Mouse (Mus musculus): ENCODE measurements around the gene Smim17.
"Not testable (repeated sequence)": the region's sequence is repeated elsewhere in the genome, so short reads cannot be mapped to it uniquely, and the experiment has no call there.

Smim17 gene

DNA sequence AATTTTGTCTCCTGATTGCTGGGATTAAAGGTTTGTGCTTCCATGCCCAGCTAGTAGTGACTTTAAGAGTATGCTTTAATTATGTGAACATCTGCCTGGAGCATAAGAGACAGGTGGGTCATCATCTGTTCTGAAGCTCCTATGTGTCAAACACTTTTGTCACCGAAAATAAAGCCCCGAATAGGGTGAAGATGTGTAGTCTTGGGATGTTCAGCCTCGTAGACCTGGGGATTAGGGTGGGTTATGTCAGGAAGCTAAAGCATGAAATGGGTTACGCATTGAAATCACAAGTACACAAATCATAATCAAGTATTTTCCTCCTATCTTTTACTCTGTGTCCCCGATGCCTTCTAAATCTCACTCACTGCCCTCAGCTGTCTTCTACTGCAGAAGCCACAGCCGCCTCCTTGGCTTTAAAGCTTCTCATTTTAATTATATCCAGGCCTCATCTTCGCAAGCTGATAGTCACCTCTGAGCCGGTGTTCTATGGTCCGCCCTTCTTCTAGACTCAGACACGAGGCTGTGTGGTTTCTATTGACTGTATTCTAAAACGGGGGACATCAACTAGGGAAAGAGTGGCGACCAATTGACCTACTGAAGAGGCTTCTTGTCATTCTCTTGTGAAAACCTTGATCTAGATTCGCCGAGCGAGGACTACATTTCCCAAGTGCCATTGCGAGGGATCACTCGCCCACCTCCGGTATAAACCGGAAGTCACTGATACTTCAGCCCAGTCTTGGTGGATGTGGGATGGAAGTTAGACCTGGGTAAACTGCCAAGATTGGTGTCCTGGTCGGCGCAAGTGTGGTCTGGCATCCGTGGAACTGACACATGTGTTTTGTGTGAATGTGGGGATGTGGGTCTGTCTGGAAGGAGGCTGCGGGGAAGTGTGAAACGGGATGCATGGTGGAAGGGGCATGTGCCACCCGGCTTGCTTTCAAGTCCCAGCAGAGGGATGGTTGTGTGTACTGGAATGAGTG lies at the start of gene Smim17:
Gene Smim17, plus strand, starts transcription at position 720 of the 980 bp plus-strand sequence.
- DNase-seq: peak; percentile 79

DNA sequence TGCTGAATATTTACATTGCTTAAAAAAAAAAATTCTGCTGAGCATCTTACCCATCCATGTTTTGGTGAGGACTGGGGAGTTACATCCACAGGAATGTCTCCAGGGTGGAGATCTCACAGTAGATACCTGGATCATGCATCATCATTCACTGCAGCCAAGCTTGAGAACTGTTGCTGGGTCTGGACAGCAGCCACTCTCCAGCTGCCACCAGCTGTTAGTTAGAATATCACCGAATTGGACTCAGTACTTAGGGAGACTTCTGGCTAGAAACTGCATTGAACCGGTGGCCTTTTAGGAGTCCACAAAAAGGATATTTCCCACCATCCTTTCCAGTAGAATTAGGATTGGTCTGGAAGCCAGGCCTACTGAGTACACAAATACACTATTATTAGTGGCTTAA lies 40.4 kb upstream of the Smim17 start:
- DNase-seq: no peak

GRCm38 (mm10) chr7:6358937-6359590 lies 39.5 kb upstream of the Smim17 start:
- DNase-seq: peak; percentile 81

DNA sequence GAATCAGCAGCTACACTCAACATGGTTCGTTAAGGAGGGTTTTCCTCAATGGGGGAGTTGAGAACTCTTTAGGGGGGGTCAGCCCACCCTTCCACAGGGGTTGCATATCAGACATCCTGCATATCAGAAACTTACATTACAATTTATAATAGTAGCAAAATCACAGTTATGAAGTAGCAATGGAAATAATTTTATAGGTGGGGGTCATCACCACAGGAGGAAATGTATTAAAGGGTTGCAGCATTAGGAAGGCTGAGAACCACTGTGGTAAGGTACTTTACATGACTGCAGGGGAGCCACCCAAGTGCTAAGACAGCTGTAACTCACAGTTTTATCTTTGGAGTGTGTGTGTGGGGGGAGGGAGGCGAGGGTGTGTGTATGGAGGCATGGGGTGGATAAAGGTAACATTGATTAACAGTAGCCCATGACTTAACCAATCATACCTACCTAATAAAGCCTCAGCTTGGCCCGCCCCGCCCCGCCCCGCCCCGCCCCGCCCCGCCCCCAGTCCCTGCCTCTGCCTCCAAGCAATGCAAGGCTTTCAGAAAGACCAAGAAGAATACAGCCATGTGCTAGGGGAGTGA lies 37.9 kb upstream of the Smim17 start:
- DNase-seq: no peak

DNA sequence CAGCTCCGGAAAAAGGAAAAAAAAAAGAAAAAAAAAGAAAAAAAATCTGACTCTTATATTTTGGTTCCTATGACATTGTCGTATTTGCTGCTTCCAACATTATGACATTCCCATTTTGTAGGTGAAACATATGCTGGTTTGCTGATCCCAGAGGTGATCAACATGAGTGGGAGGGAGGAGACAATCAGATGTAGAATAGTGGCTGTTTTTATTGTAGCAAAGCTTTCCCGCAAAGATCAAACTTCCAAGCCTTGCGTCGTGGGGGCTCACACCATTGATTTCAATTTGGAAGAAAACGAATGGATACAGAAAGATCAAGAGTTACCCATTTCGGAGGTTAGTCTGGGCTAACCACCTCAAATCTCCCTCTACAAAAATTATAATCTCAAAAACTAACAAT lies 36.8 kb upstream of the Smim17 start:
- DNase-seq: no peak

GRCm38 (mm10) chr7:6362268-6363046 lies 36.1 kb upstream of the Smim17 start:
- peak; percentile 99 for DNase-seq

GRCm38 (mm10) chr7:6363047-6363488 lies 35.4 kb upstream of the Smim17 start, which contains the start of gene Zfp78:
Gene Zfp78, plus strand, starts transcription at chr7:6363280.
- peak; percentile 97 for DNase-seq

- DNase-seq: peak; percentile 6
These were observed 33.8 kb upstream of the Smim17 start for GRCm38 (mm10) chr7:6364761-6365160.

DNA sequence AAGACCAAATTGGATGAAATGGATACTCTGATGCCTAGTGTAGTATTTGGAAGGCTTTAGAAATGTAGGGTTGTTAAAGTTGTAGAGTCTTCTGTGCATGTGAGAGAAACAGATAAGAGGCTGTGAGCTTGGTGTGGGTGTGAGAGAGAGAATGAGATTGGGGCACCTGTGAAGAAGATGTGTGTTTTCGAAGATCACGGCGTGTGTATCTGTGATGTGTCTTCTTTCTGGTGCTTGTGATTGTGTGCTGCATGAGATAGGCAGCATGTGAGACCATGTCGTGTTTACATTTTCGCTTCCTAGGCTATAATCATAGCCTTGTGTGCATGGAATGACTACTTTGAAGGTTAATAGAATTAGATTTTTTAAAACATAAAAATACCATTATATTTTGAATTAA lies 31.3 kb upstream of the Smim17 start:
- DNase-seq: no peak

GRCm38 (mm10) chr7:6368146-6368545 lies 30.4 kb upstream of the Smim17 start:
- not testable (repeated sequence) for DNase-seq

GRCm38 (mm10) chr7:6369460-6369859 lies 29.1 kb upstream of the Smim17 start:
- no peak for DNase-seq

GRCm38 (mm10) chr7:6372993-6373392 lies 25.5 kb upstream of the Smim17 start:
- no peak for DNase-seq

- DNase-seq: no peak
These were observed 20.1 kb upstream of the Smim17 start for GRCm38 (mm10) chr7:6378441-6378840.

DNA sequence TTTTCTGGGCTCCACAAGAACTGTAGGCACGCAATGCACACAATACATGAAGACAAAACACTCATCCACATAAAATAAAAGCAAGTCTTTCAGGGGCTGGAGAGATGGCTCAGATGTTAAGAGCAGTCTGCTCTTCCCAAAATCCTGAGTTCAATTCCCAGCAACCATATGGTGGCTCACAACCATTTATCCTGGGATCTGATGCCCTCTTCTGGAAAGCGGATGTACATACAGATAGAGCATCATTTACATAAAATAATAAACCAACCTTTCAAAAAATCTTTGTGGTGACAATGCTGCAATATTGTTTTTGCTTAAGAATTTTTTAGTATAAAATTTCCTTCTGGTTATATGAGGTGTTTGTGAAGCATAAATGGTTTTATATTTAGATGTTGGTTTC lies 17.1 kb upstream of the Smim17 start:
- DNase-seq: peak; percentile 20

DNA sequence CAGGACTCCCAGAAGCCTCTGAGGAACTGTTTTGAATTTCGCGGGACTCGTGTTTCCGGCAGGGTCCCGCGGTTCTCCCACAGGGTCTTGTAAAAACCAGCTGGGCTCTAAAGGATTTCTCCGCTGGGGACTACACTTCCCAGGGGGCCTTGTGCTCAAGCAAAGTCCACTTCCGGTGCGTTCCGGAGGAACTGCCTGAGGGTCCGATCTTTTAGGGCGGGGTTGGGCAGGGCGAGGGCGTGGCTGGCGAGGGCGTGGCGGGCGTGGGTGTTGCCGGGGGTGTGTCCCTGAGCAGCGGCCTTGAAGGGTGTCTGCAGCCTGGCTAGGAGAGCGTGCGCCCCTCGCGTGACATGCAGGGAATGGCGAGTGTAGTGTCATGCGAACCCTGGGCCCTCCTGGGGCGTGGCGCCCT lies 15.5 kb upstream of the Smim17 start, which contains the start of gene Zfp28:
Gene Zfp28, plus strand, starts transcription at position 252 of the 412 bp plus-strand sequence.
- peak; percentile 99 for DNase-seq

DNA sequence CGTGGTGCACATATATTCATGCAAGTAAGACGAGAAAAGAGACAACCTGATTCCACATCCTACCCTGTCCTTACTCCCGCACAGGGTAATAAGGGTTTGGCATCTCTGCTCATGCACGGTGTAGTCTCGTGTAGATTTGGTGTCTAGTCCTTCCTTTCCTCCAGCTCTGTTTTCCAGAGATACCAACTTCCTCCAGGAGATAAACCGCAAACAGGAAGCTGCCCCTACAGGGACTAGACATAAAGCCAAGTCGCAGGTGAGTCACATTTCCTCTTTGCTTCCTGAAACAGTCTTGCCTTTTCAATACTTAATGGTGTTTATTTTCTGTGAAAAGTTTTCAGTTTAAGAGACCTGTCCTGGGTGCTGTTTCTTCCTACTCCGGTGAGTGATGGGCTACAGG lies 14.5 kb upstream of the Smim17 start:
- no peak for DNase-seq

DNA sequence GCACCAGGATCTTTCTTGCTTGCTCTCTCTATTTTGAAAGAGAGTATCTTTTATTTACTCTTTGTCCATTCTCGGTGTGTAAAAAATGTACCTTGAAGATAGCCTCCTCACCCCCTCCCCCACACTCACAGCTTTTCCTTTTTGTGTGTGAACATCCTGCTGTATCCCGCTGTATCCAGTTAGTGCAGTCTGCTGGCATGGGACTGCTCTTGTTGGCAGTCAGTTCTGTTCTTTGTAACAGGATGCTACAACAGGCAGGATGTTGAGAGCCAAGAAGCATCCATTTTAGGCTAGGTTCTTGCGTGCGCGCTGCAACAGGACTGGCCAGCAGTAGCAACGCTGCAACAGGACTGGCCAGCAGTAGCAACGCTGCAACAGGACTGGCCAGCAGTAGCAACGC lies 11.5 kb upstream of the Smim17 start:
- no peak for DNase-seq

DNA sequence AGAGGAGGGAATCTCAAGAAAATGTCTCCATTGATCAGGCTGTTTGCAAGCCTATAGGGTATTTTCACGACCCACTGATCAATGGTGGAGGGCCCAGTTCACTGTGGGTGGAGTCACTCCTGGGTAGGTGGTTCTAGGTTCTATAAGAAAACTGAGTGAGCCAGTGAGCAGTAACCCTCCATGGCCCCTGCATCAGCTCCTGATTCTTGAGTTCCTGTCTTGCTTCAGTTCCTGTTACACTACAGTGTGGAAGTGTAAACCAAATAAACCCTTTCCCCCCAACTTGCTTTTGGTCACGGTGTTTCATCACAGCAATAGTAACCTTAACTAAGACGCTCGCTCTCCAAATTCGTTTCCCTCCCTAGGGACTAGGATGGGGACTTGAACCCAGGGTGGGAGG lies 9.5 kb upstream of the Smim17 start:
- DNase-seq: no peak

- DNase-seq: no peak
These were observed 9.1 kb upstream of the Smim17 start for GRCm38 (mm10) chr7:6389449-6389848.

DNA sequence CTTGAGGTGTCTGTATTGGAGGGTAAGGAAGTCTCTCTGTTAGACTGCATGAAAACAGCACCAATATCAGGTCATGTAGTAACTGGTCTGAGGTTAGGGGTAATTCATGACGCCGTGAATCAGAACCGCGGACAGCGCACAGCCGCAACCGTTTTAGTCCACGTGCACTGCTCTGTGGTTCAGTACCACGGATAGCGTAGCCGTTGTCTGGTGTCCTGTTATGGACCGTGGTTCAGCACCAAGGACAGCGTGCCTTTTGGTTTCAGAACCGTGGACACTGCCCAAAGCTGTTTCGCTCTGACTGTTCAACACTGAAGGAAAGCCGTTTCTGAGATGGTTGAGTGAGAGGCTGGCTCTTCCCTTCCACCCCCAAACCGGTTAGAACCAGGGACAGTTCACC lies 11.5 kb downstream of the Smim17 start, which contains the start of gene Gm20715:
Gene Gm20715, plus strand, starts transcription at position 235 of the 400 bp plus-strand sequence.
- DNase-seq: peak; percentile 92

DNA sequence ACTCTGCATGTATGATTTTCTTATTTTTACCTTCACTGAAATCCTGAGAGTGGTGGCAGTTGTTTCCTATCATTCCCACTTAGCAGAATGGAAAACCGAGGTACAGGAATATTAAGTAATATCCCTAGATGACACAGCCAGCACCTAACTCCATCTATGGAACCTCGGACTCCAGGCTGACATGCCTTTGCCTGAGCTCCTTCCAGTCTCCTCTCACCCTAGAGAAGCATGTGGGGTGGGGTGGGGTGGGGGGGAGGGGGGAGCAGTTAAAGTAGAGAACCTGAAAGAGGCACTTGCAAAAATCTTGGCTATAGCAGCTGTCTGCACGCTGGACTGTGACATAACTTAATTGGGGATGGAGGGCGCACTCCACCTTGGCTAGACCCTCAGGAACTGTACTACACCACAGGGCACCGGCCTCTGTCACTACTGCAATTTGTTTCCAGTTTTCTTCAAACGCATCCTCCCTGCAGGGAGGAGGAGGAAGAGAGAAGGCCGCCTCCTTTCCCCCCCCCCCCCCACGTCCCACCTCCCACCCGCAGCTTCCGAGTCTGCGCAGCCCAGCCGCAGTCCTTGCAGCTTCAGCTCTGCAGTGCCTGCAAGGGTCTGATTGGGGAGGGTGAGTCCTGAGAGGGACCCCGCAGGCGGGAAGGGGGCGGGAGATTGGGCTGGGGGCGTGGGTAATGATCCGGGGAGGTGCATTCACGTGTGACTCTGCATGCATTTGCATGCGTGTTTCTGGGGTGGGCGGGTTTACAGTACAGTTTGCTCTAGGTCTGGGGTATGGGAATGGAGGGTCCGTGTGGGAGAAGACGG lies 16.3 kb downstream of the Smim17 start:
- DNase-seq: peak; percentile 43

DNA sequence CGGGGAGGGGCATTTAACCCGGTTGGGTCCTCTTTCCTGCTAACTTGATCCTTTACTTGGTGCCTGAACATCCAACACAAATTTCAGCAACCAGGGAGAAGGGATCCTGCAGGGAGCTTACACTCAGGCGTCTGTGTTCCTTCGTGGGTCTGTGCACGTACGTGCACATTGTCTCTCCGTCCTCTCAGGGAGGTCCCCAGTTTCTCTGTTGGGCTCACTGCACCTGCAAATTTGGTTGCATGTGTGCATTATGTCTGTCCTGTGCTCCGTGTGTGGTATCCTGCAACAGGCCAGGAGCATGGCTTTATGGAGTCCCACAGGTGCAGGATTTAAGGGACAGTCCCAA lies 16.9 kb downstream of the Smim17 start:
- no peak for DNase-seq

Measured in retina, postnatal 1 day (tissue).